Mouse (Mus musculus) liver, embryonic 15.5 days (tissue): ENCODE data around the gene Ccr4. TPM values are rescaled to one million over a fixed set of nuclear protein-coding genes. Genes with fewer than 3 reads are reported as not detected.

Experiments
- ATAC-seq: fragments of 200-750 bp; cut with Nextera tagmentation; 2 replicates; pipeline ENCODE4 v1.8.0; 2017; ENCODE audit warnings: moderate number of reproducible peaks, mild to moderate bottlenecking, moderate library complexity; ENCODE audit not compliant: insufficient read depth
- H3K27ac ChIP-seq: fragments of 300-500 bp; sonication (generic); replicated peaks from 2 replicates; pipeline ENCODE4 v1.5.1; 2015; ENCODE audit warnings: mild to moderate bottlenecking, inconsistent platforms
- H3K27me3 ChIP-seq: fragments of 300-500 bp; sonication (generic); 2 replicates; pipeline ENCODE4 v1.6.1; 2015; ENCODE audit warnings: mild to moderate bottlenecking, inconsistent platforms
- H3K36me3 ChIP-seq: fragments of 300-500 bp; sonication (generic); replicated peaks from 2 replicates; pipeline ENCODE4 v1.6.1; 2015; ENCODE audit warnings: moderate library complexity, mild to moderate bottlenecking, inconsistent platforms
- H3K4me1 ChIP-seq: fragments of 300-500 bp; sonication (generic); replicated peaks from 2 replicates; pipeline ENCODE4 v1.6.1; 2015; ENCODE audit warnings: inconsistent platforms
- H3K4me2 ChIP-seq: fragments of 300-500 bp; sonication (generic); 2 replicates; pipeline ENCODE4 v1.6.1; 2015; ENCODE audit warnings: moderate library complexity, mild to moderate bottlenecking, inconsistent platforms
- H3K4me3 ChIP-seq: fragments of 300-500 bp; sonication (generic); replicated peaks from 2 replicates; pipeline ENCODE4 v1.5.1; 2015; ENCODE audit warnings: mild to moderate bottlenecking, inconsistent platforms
- H3K9ac ChIP-seq: fragments of 300-500 bp; sonication (generic); 2 replicates; pipeline ENCODE4 v1.6.1; 2015; ENCODE audit warnings: moderate library complexity, mild to moderate bottlenecking, inconsistent platforms
- H3K9me3 ChIP-seq: fragments of 300-500 bp; sonication (generic); replicated peaks from 2 replicates; pipeline ENCODE4 v1.6.1; 2016; ENCODE audit warnings: inconsistent platforms
- WGBS: fragments of 180-500 bp; shearing (Covaris S2); methylation state at CpG from one replicate; pipeline ENCODE4 v1.1.7; 2015; ENCODE audit warnings: mixed read lengths; ENCODE audit not compliant: insufficient replicate concordance; 5-methylcytosine and 5-hydroxymethylcytosine counted together
- polyA plus RNA-seq: library from polyadenylated mRNA; unstranded; fragments of >200 nt; fragmentation: Nextera tagmentation; extraction: Ambion mirVana; gene quantifications from 2 replicates; pipeline ENCODE4 v1.2.1, GENCODE M21; 2015

Gene Ccr4
- polyA plus RNA-seq, 1 experiment from 2014 or later = not detected

DNA sequence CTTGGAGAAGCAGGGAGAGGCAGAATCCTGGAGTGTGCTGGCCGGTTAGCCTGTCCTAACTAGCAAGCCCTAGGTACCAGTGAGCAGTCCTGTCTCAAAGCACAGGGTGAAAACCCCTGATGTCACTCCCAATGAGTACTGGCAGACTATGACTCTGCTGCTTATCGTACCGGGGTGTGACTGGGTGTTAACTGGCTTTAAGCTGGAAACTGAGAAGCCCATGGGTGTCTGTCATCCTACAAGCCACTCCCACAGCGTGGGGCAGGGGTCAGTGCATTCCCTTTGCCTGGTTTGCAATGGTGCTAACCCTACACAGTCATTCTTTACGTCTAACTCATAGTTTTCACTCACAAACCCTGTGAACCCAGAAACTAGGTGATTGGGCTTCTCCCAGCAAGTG, 36.5 kb downstream of the Ccr4 start:
- H3K27me3 ChIP-seq = no peaks in the 10 kb centered on the region
- no peak overlapping the region for H3K4me3 ChIP-seq
- H3K4me1 ChIP-seq = peaks cover 24% of the 10 kb centered on the region
- 59% methylated on average over 5 of the region's 5 CpGs for WGBS
- H3K9me3 ChIP-seq = no peaks in the 10 kb centered on the region
- H3K4me2 ChIP-seq = no peak overlapping the region
- ATAC-seq = peak; percentile 69
- H3K27ac ChIP-seq = no peak overlapping the region
- H3K9ac ChIP-seq = no peak overlapping the region
- no peaks in the 10 kb centered on the region for H3K36me3 ChIP-seq

DNA sequence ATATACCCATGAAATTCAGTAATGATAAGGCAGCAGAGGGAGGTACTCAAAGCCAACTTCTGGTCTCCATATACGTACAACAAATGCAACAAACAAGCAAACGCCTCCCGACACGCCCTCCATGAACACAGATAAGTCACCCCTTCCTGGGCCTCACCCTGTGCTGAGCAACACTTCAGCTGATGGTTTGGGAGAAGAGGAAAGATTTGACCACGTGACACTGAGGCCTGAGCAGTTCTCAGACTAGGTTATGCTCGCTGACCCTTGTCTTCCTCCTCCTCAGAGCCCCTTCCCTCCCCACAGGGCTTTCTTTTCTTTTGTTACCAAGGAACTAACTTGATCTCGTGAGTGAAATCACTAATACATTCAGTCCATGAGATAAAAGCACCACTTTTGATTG, 37.8 kb downstream of the Ccr4 start:
- Histone ChIP-seq H3K9me3 (no peaks in the 10 kb centered on the region), H3K27ac (no peak overlapping the region), H3K9ac (no peak overlapping the region), H3K27me3 (no peaks in the 10 kb centered on the region), H3K36me3 (no peaks in the 10 kb centered on the region), H3K4me2 (peak overlapping the region; percentile 10), H3K4me1 (peaks cover 24% of the 10 kb centered on the region), H3K4me3 (no peak overlapping the region)
- ATAC-seq = peak; percentile 74
- 37% methylated on average over 7 of the region's 7 CpGs for WGBS

DNA sequence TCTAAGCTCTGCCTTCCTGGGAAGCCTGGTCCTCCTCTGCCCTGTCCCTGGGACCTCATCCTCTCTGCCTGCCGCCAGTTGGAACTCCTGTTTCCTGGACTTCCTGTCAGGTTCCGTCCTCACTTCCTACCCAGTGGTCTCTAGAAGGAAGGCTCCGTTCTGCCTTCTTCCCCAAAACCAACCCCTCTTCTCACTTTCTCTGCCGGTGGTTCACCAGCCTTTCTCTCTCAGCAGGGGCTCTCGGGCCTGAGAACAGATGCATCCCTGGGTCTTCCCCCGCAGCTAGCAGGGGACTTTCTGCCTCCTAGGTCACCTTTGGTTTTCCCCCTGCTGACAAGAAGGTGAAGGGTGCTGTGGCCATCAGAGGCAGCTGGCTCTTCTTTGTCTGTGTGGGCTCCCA, 39.3 kb downstream of the Ccr4 start:
- Histone ChIP-seq H3K27ac (no peak overlapping the region), H3K4me2 (no peak overlapping the region), H3K4me3 (no peak overlapping the region), H3K9ac (no peak overlapping the region), H3K4me1 (peaks cover 24% of the 10 kb centered on the region), H3K36me3 (no peaks in the 10 kb centered on the region), H3K9me3 (no peaks in the 10 kb centered on the region), H3K27me3 (no peaks in the 10 kb centered on the region)
- 46% methylated on average over 6 of the region's 6 CpGs for WGBS
- no peak for ATAC-seq

DNA sequence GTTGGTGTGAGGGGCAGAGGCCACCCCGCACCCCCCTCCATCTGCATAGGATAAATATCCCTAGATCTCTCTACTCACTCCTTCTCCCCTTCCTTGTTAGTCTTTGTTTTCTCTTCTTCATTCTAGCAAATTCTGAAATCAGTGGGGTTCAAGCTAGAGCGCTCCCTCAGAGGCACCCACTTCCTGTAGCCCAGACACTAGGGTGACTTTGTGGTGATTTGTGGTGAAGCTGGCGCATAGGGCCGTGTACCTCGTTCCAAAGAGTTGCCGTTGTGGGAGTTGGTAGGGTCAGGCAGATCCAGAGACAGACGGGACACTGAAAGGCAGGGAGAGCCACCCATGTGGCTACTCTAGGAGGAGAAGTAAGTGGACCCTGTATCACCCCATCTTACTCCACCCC, 42.1 kb downstream of the Ccr4 start:
- no peak overlapping the region for H3K9ac ChIP-seq
- H3K4me3 ChIP-seq = no peak overlapping the region
- peaks cover 16% of the 10 kb centered on the region for H3K4me1 ChIP-seq
- no peak overlapping the region for H3K4me2 ChIP-seq
- H3K9me3 ChIP-seq = no peaks in the 10 kb centered on the region
- H3K27me3 ChIP-seq = no peaks in the 10 kb centered on the region
- no peak overlapping the region for H3K27ac ChIP-seq
- H3K36me3 ChIP-seq = no peaks in the 10 kb centered on the region; the same call in 1 of the 2 replicates
- ATAC-seq = no peak
- WGBS = 68% methylated on average over 7 of the region's 7 CpGs

DNA sequence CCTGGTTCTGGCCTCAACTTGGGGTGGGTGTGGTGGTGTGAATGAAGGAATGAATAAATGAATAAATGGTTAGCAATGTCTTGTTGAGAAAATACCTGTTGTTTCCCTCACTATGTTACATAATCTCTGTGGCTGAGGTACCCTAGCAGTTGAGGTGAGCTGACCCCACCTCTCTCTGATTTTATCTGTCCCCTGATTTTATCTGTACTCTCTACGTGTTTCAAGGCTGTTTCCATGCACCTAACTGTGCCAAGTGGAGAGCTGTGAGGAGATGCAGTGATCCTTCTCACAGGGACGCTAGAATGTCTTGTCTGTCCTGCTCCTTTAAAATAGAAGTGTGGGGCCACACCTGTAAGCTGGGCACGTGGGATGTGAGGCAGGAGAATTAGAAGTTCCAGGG, 46.3 kb downstream of the Ccr4 start:
- no peak overlapping the region for H3K4me2 ChIP-seq
- H3K36me3 ChIP-seq = no peaks in the 10 kb centered on the region; the same call in 1 of the 2 replicates
- no peak overlapping the region for H3K27ac ChIP-seq
- H3K9ac ChIP-seq = no peak overlapping the region
- H3K9me3 ChIP-seq = no peaks in the 10 kb centered on the region
- no peaks in the 10 kb centered on the region for H3K4me1 ChIP-seq
- no peak overlapping the region for H3K4me3 ChIP-seq
- WGBS = 56% methylated on average over 3 of the region's 3 CpGs
- H3K27me3 ChIP-seq = no peaks in the 10 kb centered on the region
- no peak for ATAC-seq

DNA sequence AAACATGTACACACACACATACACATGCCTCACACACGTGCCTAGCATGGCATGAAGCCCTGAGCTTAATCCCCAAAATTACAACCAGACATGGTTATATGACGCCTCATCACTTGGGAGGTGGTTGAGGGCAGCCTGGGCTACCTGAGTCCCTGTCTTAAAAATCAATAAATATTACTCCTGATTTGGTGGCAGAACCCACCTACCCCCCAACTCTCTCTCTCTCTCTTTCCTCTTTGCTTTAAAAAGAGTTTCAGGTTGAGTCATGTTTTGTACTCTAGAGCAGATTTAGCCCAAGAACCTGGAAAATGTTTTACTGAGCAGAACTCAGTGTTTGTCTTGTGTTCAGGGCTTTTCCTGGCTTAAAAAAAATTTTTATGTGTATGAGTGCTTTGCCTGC, 49.3 kb downstream of the Ccr4 start:
- Histone ChIP-seq H3K9ac (no peak overlapping the region), H3K9me3 (no peaks in the 10 kb centered on the region), H3K27ac (no peak overlapping the region), H3K36me3 (no peaks in the 10 kb centered on the region; the same call in 1 of the 2 replicates), H3K4me2 (no peak overlapping the region), H3K4me1 (no peaks in the 10 kb centered on the region), H3K4me3 (no peak overlapping the region), H3K27me3 (no peaks in the 10 kb centered on the region)
- ATAC-seq = no peak
- 70% methylated on average over 2 of the region's 2 CpGs for WGBS

- ATAC-seq = no peak
- no peaks in the 10 kb centered on the region for H3K9me3 ChIP-seq
- H3K4me1 ChIP-seq = peaks cover 11% of the 10 kb centered on the region
- H3K27me3 ChIP-seq = no peaks in the 10 kb centered on the region
- H3K27ac ChIP-seq = no peak overlapping the region
- H3K9ac ChIP-seq = no peak overlapping the region
- 74% methylated on average over 6 of the region's 6 CpGs for WGBS
- no peak overlapping the region for H3K4me2 ChIP-seq
- H3K4me3 ChIP-seq = no peak overlapping the region
- no peaks in the 10 kb centered on the region; the same call in 1 of the 2 replicates for H3K36me3 ChIP-seq
Observed at GRCm38 (mm10) chr9:114452418-114452817, 52.3 kb downstream of the Ccr4 start.

DNA sequence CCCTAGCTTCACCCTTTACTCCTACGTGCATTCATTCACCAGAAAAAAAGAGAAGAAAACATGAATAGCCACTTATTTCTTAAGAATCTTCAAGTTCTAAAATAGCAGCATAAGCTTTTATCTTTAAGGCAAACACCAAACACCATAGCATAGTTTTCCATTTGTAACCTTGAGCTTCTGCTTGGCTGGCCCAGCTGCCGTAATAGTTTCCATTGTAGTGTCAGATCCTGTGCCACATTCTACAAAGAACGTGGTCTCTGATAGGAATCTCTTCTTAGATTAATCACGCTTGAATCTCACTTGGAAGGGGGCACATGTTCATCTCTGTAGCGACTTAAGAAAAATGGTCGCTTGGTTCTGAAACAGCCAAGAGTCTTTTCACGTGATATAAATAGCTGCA, 53.1 kb downstream of the Ccr4 start:
- WGBS = 76% methylated on average over 7 of the region's 7 CpGs
- peaks cover 11% of the 10 kb centered on the region for H3K4me1 ChIP-seq
- H3K27me3 ChIP-seq = no peaks in the 10 kb centered on the region
- no peak overlapping the region for H3K27ac ChIP-seq
- ATAC-seq = no peak
- H3K4me2 ChIP-seq = no peak overlapping the region
- H3K4me3 ChIP-seq = no peak overlapping the region
- no peaks in the 10 kb centered on the region for H3K9me3 ChIP-seq
- no peak overlapping the region for H3K9ac ChIP-seq
- no peaks in the 10 kb centered on the region for H3K36me3 ChIP-seq

- Histone ChIP-seq H3K4me1 (peaks cover 11% of the 10 kb centered on the region), H3K4me3 (no peak overlapping the region), H3K9me3 (no peaks in the 10 kb centered on the region), H3K27ac (no peak overlapping the region), H3K27me3 (no peaks in the 10 kb centered on the region), H3K4me2 (no peak overlapping the region), H3K9ac (no peak overlapping the region), H3K36me3 (no peaks in the 10 kb centered on the region)
- WGBS = 52% methylated on average over 13 of the region's 13 CpGs
- peak; percentile 62 for ATAC-seq
Observed at GRCm38 (mm10) chr9:114449120-114449754, 55.5 kb downstream of the Ccr4 start.

- Histone ChIP-seq H3K27me3 (no peaks in the 10 kb centered on the region), H3K4me3 (no peak overlapping the region), H3K9ac (no peak overlapping the region), H3K4me1 (peaks cover 11% of the 10 kb centered on the region), H3K36me3 (no peaks in the 10 kb centered on the region), H3K4me2 (no peak overlapping the region), H3K9me3 (no peaks in the 10 kb centered on the region), H3K27ac (no peak overlapping the region)
- 55% methylated on average over 5 of the region's 5 CpGs for WGBS
- ATAC-seq = no peak; the same call in 1 of the 2 replicates
Observed at GRCm38 (mm10) chr9:114448700-114449099, 56.0 kb downstream of the Ccr4 start.

- no peaks in the 10 kb centered on the region for H3K36me3 ChIP-seq
- H3K27ac ChIP-seq = no peak overlapping the region
- H3K9ac ChIP-seq = no peak overlapping the region
- H3K4me1 ChIP-seq = peaks cover 11% of the 10 kb centered on the region
- WGBS = 85% methylated on average over 8 of the region's 8 CpGs
- no peak overlapping the region for H3K4me3 ChIP-seq
- no peak for ATAC-seq
- no peak overlapping the region for H3K4me2 ChIP-seq
- H3K27me3 ChIP-seq = no peaks in the 10 kb centered on the region
- no peaks in the 10 kb centered on the region for H3K9me3 ChIP-seq
Observed at GRCm38 (mm10) chr9:114446887-114447286, 57.8 kb downstream of the Ccr4 start.

- Histone ChIP-seq H3K4me3 (no peak overlapping the region), H3K4me2 (no peak overlapping the region), H3K27ac (no peak overlapping the region), H3K9ac (no peak overlapping the region), H3K27me3 (no peaks in the 10 kb centered on the region), H3K36me3 (no peaks in the 10 kb centered on the region), H3K9me3 (no peaks in the 10 kb centered on the region), H3K4me1 (no peaks in the 10 kb centered on the region)
- no peak for ATAC-seq
- 71% methylated on average over 8 of the region's 8 CpGs for WGBS
Observed at GRCm38 (mm10) chr9:114443351-114443750, 61.4 kb downstream of the Ccr4 start.
